Mouse (Mus musculus): ENCODE measurements around the gene Mre11a. TPM values are rescaled to one million over a fixed set of nuclear protein-coding genes. Genes with fewer than 3 reads are reported as not detected.
A peak's percentile ranks its signal among the peaks of the same experiment; 100 is the strongest.
"Not testable (repeated sequence)": the region's sequence is repeated elsewhere in the genome, so short reads cannot be mapped to it uniquely, and the experiment has no call there.

Mre11a gene
- polyA plus RNA-seq, 1 experiment from 2014 or later, result 35.9 TPM

DNA sequence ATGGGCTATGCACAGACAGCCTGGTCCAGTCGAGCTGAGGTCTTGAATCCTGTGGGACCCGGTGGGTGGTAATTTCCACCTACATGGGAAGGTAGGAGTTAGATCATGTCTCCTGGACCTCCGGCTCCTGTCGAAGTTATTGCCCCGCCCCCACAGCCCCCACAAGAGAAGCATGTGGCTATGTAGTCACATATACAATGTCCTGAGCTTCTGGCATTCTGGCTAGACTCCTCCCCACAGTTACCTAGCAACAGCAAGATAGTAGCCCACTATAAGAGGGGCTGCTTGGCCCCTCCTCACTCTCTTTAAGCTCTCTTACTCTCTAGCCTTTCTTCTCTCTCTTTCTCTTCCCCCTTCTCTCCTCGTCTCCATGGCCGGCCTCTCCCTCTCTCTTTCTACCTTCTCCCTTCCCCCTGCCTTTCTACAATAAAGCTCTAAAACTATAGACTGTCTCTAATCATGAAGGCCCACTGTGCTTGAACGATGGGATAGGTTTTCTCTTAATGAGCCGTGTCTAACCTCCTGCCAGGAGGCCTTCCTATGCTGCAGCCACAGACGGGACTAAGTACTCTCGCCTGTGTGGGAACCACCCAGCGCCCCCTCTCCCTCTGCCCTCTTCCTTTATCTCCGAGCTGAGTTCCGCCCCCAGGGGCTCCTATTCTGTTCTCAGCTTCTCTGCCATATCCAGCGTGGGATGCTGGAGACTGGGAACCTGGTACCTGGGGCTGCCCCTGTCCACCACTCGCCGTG, 87.9 kb downstream of the Mre11a start:
- ATAC-seq (ENCODE audit: insufficient number of reproducible peaks, insufficient read depth, low FRiP score, low TSS enrichment, low read depth), result peak; percentile 58; the same call in 1 of the 2 replicates
- H3K4me2 ChIP-seq, result no peak overlapping the region
- no peaks in the 10 kb centered on the region for H3K36me3 ChIP-seq
- H3K4me1 ChIP-seq (replicated peaks), result peaks cover 13% of the 10 kb centered on the region; the same call in 1 of the 2 replicates
- no peak overlapping the region for H3K4me3 ChIP-seq (replicated peaks)
- no peak overlapping the region for H3K9ac ChIP-seq (replicated peaks)
- no peaks in the 10 kb centered on the region for H3K27me3 ChIP-seq
- no peaks in the 10 kb centered on the region for H3K9me3 ChIP-seq
- WGBS, result 49% methylated on average over 17 of the region's 17 CpGs
- H3K27ac ChIP-seq, result no peak overlapping the region

DNA sequence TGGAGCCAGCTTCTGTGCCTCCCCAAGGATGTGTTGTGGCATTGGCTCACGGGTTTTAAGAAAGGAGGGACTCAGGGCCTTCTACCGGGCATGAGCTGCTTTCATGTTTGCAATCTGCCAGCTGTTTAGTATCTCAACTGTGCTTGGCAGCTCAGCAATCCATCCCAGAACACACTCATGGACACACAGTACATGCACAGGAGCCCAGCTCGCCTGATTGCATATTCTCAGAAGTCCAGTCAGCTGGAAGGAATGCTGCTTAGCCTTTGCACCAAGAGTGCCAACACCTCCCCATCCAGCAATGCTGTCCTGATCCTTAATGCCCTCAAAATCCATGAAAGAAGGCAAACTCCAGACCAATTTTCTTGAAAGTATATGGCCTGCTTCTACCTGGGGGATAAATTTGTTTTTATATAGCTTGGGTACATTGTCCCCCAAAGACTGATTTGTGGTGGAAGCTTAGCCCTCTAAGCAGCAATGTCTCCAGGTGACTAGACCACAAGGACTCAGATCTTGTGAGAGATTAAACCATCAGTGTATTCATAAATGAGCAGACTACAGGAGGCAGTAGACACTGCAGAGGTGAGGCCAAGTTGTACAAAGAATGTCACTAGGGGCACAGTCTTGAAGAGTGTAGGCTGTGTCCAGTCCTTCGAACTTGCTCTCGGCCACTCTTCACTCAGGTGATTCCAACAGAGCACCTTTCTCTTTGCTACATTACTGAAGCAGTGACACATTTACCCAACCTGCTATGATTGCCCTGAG, 91.5 kb downstream of the Mre11a start:
- Histone ChIP-seq H3K4me3 (replicated peaks) (no peak overlapping the region), H3K27me3 (no peaks in the 10 kb centered on the region), H3K27ac (no peak overlapping the region), H3K9me3 (no peaks in the 10 kb centered on the region), H3K9ac (replicated peaks) (no peak overlapping the region), H3K4me1 (replicated peaks) (peaks cover 13% of the 10 kb centered on the region; the same call in 1 of the 2 replicates), H3K36me3 (no peaks in the 10 kb centered on the region), H3K4me2 (no peak overlapping the region)
- no peak for ATAC-seq (ENCODE audit: insufficient number of reproducible peaks, insufficient read depth, low FRiP score, low TSS enrichment, low read depth)
- 86% methylated on average over 5 of the region's 5 CpGs for WGBS

DNA sequence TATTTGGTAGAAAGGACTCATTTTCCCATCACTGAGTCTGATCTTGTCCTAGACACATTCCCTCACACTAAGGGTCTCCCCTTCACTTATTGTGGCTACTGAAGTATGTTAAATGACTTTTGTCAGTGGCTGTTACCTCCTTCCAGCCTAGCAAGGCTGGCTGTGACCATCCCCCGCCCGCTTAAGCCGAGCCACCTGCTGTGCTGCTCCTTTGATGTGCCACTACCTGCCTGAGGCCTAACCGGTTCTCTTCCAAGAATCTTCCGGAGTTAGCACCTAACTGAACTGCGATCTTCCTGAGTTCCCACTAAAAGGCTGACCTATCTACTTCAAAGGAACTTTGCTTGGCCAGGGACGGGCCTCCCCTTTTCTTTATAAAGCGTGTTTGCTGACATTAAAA, 92.1 kb downstream of the Mre11a start:
- ATAC-seq (ENCODE audit: insufficient number of reproducible peaks, insufficient read depth, low FRiP score, low TSS enrichment, low read depth); H3K4me3 ChIP-seq (replicated peaks); H3K9ac ChIP-seq (replicated peaks); H3K27ac ChIP-seq; H3K4me2 ChIP-seq; H3K27me3 ChIP-seq; H3K36me3 ChIP-seq; H3K9me3 ChIP-seq: not testable (repeated sequence)
- 13% methylated on average over 8 of the region's 8 CpGs for WGBS
- peaks cover 13% of the 10 kb centered on the region; the same call in 1 of the 2 replicates for H3K4me1 ChIP-seq (replicated peaks)

DNA sequence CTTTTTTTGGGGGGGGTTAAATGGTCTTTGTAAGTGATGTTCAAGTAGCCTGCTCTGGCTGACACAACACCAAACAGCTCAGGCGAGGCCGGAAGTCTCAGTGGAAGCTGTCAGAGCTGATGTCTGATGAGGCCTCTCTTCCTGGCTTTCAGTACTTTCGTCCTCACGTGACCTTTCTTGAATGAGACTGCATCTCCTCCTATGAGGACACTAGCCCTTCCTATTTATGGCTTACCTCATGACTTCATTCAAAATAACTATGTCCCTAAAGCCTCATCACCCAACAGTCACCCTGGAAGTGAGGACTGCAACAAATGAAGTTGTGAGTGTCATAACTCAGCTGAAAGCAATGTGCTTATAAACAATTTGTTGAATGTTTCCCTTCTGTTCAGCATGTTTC, 100.2 kb downstream of the Mre11a start:
- no peak overlapping the region for H3K9ac ChIP-seq (replicated peaks)
- no peak overlapping the region for H3K4me2 ChIP-seq
- no peaks in the 10 kb centered on the region for H3K9me3 ChIP-seq
- ATAC-seq (ENCODE audit: insufficient number of reproducible peaks, insufficient read depth, low FRiP score, low TSS enrichment, low read depth), result no peak
- 75% methylated on average over 4 of the region's 4 CpGs for WGBS
- H3K4me3 ChIP-seq (replicated peaks), result no peak overlapping the region
- H3K27me3 ChIP-seq, result no peaks in the 10 kb centered on the region
- no peaks in the 10 kb centered on the region for H3K36me3 ChIP-seq
- H3K4me1 ChIP-seq (replicated peaks), result peaks cover 5% of the 10 kb centered on the region; the same call in 1 of the 2 replicates
- no peak overlapping the region for H3K27ac ChIP-seq

DNA sequence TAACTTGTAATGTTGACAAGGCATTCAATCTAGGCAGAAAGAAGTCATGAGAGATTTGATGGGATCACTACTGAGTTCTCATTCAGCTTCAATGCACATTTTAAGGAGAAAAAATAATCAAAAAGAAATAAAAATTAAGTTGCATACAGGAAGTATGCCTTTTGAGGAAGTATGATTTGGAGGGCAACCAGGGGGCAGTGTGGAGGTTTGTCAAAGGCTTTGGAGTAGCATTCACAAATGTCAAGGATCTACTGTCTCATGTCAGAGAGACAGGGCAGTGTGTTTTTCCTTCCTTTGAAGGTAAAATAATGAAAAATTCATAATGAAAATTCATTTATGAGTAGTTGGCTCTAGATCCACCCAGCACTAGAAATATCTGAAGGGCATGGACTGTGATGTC, 100.7 kb downstream of the Mre11a start:
- no peak for ATAC-seq (ENCODE audit: insufficient number of reproducible peaks, insufficient read depth, low FRiP score, low TSS enrichment, low read depth)
- Histone ChIP-seq H3K36me3 (no peaks in the 10 kb centered on the region), H3K4me3 (replicated peaks) (no peak overlapping the region), H3K9me3 (no peaks in the 10 kb centered on the region), H3K4me2 (no peak overlapping the region), H3K4me1 (replicated peaks) (peaks cover 5% of the 10 kb centered on the region; the same call in 1 of the 2 replicates), H3K27ac (no peak overlapping the region), H3K27me3 (no peaks in the 10 kb centered on the region), H3K9ac (replicated peaks) (no peak overlapping the region)

DNA sequence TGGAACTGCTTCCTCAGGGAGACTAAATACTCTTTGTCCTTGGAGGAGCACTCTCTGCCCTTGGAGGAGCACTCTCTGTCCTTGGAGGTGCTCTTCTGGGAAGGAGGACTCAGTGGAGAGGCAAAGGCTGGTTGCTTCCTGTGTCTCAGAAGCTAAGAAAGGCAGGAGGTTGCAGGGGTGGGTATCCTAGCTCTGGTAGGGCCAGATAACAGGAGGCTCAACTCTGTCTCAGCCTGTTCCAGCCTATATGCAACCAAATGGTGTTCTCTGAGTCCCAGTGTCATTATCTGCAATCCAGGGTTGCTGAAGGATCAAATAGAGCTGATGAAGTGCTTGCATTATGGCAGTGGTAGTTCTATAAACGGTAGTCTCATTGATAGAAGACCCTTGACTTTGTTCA, 101.5 kb downstream of the Mre11a start:
- Histone ChIP-seq H3K27me3 (no peaks in the 10 kb centered on the region), H3K4me1 (replicated peaks) (peaks cover 5% of the 10 kb centered on the region; the same call in 1 of the 2 replicates), H3K27ac (no peak overlapping the region), H3K4me3 (replicated peaks) (no peak overlapping the region), H3K9me3 (no peaks in the 10 kb centered on the region), H3K4me2 (no peak overlapping the region), H3K9ac (replicated peaks) (no peak overlapping the region), H3K36me3 (no peaks in the 10 kb centered on the region)
- no peak for ATAC-seq (ENCODE audit: insufficient number of reproducible peaks, insufficient read depth, low FRiP score, low TSS enrichment, low read depth)
- WGBS, result 88% methylated on average over 1 of the region's 1 CpGs

Other genes with a start within 250 kb of the Mre11a start
- 33.3 and 34.8 TPM in 2 replicates for gene Amotl1, start 139.6 kb upstream of the Mre11a start, polyA plus RNA-seq (2016; fragmentation: Nextera tagmentation; extraction: Ambion mirVana)
- 0.18 TPM in 1 of 2 replicates, not detected in the other for gene Piwil4, start 43.9 kb upstream of the Mre11a start, polyA plus RNA-seq (2016; fragmentation: Nextera tagmentation; extraction: Ambion mirVana)
- 5.4 and 6.4 TPM in 2 replicates for gene Fut4, start 32.3 kb upstream of the Mre11a start, polyA plus RNA-seq (2016; fragmentation: Nextera tagmentation; extraction: Ambion mirVana)
- gene 1700012B09Rik, start 13.6 kb upstream of the Mre11a start, polyA plus RNA-seq (2016; fragmentation: Nextera tagmentation; extraction: Ambion mirVana), result not detected in 2 replicates
- 43.9 and 46.0 TPM in 2 replicates for gene Ankrd49, start 202 bp downstream of the Mre11a start, polyA plus RNA-seq (2016; fragmentation: Nextera tagmentation; extraction: Ambion mirVana)
- 0.60 and 0.63 TPM in 2 replicates for gene Gpr83, start 75.6 kb downstream of the Mre11a start, polyA plus RNA-seq (2016; fragmentation: Nextera tagmentation; extraction: Ambion mirVana)
- gene Izumo1r, start 119.3 kb downstream of the Mre11a start, polyA plus RNA-seq (2016; fragmentation: Nextera tagmentation; extraction: Ambion mirVana), result not detected in 2 replicates